Mouse (Mus musculus) left cerebral cortex, adult 8-10 months (tissue): ENCODE measurements around the gene Ecm2. TPM values are rescaled to one million over a fixed set of nuclear protein-coding genes. Genes with fewer than 3 reads are reported as not detected.
A peak's percentile ranks its signal among the peaks of the same experiment; 100 is the strongest.

Experiments used
- DNase-seq, 2 experiments: peaks; one replicate each; pipeline ENCODE4 v3.0.0; 2022; ENCODE audit warnings: low spot score in 2 of 2
- total RNA-seq, 4 experiments: library from RNA; stranded (reverse); gene quantifications; 2 replicates each; pipeline ENCODE4 v1.2.4; 2022

The Ecm2 gene
- 1 to 10 TPM; 2.5 to 3.1 (median 2.9) TPM for total RNA-seq

GRCm38 (mm10) chr13:49504510-49504909 is at the start of gene Ecm2:
Gene Ecm2 (plus strand): TSS chr13:49504810.
- DNase-seq = no peak

- DNase-seq = no peak
These were observed 44.3 kb upstream of the Ecm2 start for GRCm38 (mm10) chr13:49460276-49460675.

- DNase-seq = no peak
These were observed 43.8 kb upstream of the Ecm2 start for GRCm38 (mm10) chr13:49460692-49461414.

GRCm38 (mm10) chr13:49461458-49462132 is 43.0 kb upstream of the Ecm2 start:
- no peak for DNase-seq

GRCm38 (mm10) chr13:49462921-49463320 is 41.7 kb upstream of the Ecm2 start:
- DNase-seq = no peak

- no peak for DNase-seq
These were observed 38.7 kb upstream of the Ecm2 start for GRCm38 (mm10) chr13:49465875-49466274.

GRCm38 (mm10) chr13:49466393-49467075 is 38.1 kb upstream of the Ecm2 start:
- no peak for DNase-seq

GRCm38 (mm10) chr13:49467585-49467984 is 37.0 kb upstream of the Ecm2 start:
- no peak for DNase-seq

- no peak for DNase-seq
These were observed 35.6 kb upstream of the Ecm2 start for GRCm38 (mm10) chr13:49469002-49469401.

GRCm38 (mm10) chr13:49470319-49470718 is 34.3 kb upstream of the Ecm2 start:
- DNase-seq = no peak

- DNase-seq = no peak
These were observed 33.8 kb upstream of the Ecm2 start for GRCm38 (mm10) chr13:49470806-49471205.

- DNase-seq = no peak
These were observed 32.5 kb upstream of the Ecm2 start for GRCm38 (mm10) chr13:49471981-49472675.

GRCm38 (mm10) chr13:49472676-49473005 is 32.0 kb upstream of the Ecm2 start:
- DNase-seq = no peak

- no peak for DNase-seq
These were observed 26.7 kb upstream of the Ecm2 start for GRCm38 (mm10) chr13:49477887-49478286.

- no peak for DNase-seq
These were observed 25.7 kb upstream of the Ecm2 start for GRCm38 (mm10) chr13:49478851-49479374.

GRCm38 (mm10) chr13:49479399-49479798 is 25.2 kb upstream of the Ecm2 start:
- DNase-seq = no peak

- peak in 1 of 2 experiments; percentile 25 for DNase-seq
These were observed 24.6 kb upstream of the Ecm2 start for GRCm38 (mm10) chr13:49480057-49480456.

GRCm38 (mm10) chr13:49480551-49480950 is 24.1 kb upstream of the Ecm2 start:
- no peak for DNase-seq

- no peak for DNase-seq
These were observed 19.2 kb upstream of the Ecm2 start for GRCm38 (mm10) chr13:49485388-49485787.

- no peak for DNase-seq
These were observed 11.9 kb upstream of the Ecm2 start, which contains the start of gene Tes3-ps for GRCm38 (mm10) chr13:49492376-49493368. Gene Tes3-ps (plus strand): TSS chr13:49493318.
